Mouse (Mus musculus): ENCODE results near the gene Intu. TPM values are rescaled to one million over a fixed set of nuclear protein-coding genes. Genes with fewer than 3 reads are reported as not detected.

Intu gene
- polyA plus RNA-seq, 1 experiment from 2014 or later, result 2.6 TPM

GRCm38 (mm10) chr3:40685855-40686515 lies 154.9 kb downstream of the Intu start:
- no peaks in the 10 kb centered on the region for H3K36me3 ChIP-seq
- WGBS, result 26% methylated on average over 3 of the region's 3 CpGs

GRCm38 (mm10) chr3:40686836-40687235 lies 155.8 kb downstream of the Intu start:
- no peaks in the 10 kb centered on the region for H3K9me3 ChIP-seq (replicated peaks)
- no peaks in the 10 kb centered on the region for H3K36me3 ChIP-seq
- H3K4me1 ChIP-seq (replicated peaks), result peaks cover 30% of the 10 kb centered on the region
- no peak overlapping the region for H3K9ac ChIP-seq
- no peak; the same call in 1 of the 2 replicates for ATAC-seq (replicated peaks; ENCODE audit: insufficient number of reproducible peaks, insufficient read depth, low FRiP score, low read depth)
- H3K4me3 ChIP-seq, result no peak overlapping the region
- H3K4me2 ChIP-seq, result peak overlapping the region; percentile 6; the same call in 1 of the 2 replicates
- H3K27me3 ChIP-seq, result no peaks in the 10 kb centered on the region
- 24% methylated on average over 9 of the region's 9 CpGs for WGBS
- peak overlapping the region; percentile 45; the same call in 1 of the 2 replicates for H3K27ac ChIP-seq

More at GRCm38 (mm10) chr3:40685855-40686515, 154.9 kb downstream of the Intu start:
- H3K27me3 ChIP-seq, result no peaks in the 10 kb centered on the region
- H3K4me2 ChIP-seq, result no peak overlapping the region
- H3K27ac ChIP-seq, result no peak overlapping the region
- ATAC-seq (replicated peaks; ENCODE audit: insufficient number of reproducible peaks, insufficient read depth, low FRiP score, low read depth), result no peak
- no peak overlapping the region for H3K4me3 ChIP-seq
- peaks cover 31% of the 10 kb centered on the region for H3K4me1 ChIP-seq (replicated peaks)
- no peaks in the 10 kb centered on the region for H3K9me3 ChIP-seq (replicated peaks)
- H3K9ac ChIP-seq, result no peak overlapping the region

- Histone ChIP-seq H3K4me2 (no peak overlapping the region), H3K4me3 (no peak overlapping the region), H3K4me1 (replicated peaks) (peaks cover 24% of the 10 kb centered on the region), H3K9ac (no peak overlapping the region), H3K9me3 (replicated peaks) (no peaks in the 10 kb centered on the region), H3K27ac (no peak overlapping the region), H3K36me3 (no peaks in the 10 kb centered on the region), H3K27me3 (no peaks in the 10 kb centered on the region)
- WGBS, result 65% methylated on average over 3 of the region's 3 CpGs
- ATAC-seq (replicated peaks; ENCODE audit: insufficient number of reproducible peaks, insufficient read depth, low FRiP score, low read depth), result no peak
Measured at GRCm38 (mm10) chr3:40687588-40687987, 156.5 kb downstream of the Intu start.

- Histone ChIP-seq H3K27ac (no peak overlapping the region), H3K4me3 (no peak overlapping the region), H3K4me2 (no peak overlapping the region), H3K27me3 (no peaks in the 10 kb centered on the region), H3K36me3 (no peaks in the 10 kb centered on the region), H3K4me1 (replicated peaks) (peaks cover 21% of the 10 kb centered on the region), H3K9ac (no peak overlapping the region), H3K9me3 (replicated peaks) (no peaks in the 10 kb centered on the region)
- ATAC-seq (replicated peaks; ENCODE audit: insufficient number of reproducible peaks, insufficient read depth, low FRiP score, low read depth), result no peak
- 86% methylated on average over 6 of the region's 6 CpGs for WGBS
Measured at GRCm38 (mm10) chr3:40691566-40691965, 160.5 kb downstream of the Intu start.

GRCm38 (mm10) chr3:40693435-40693834 lies 162.3 kb downstream of the Intu start:
- Histone ChIP-seq H3K4me3 (no peak overlapping the region), H3K27ac (0 out of 2 replicates have a peak overlapping the region, but pooled peaks have one; percentile 4), H3K4me2 (peak overlapping the region; percentile 8; the same call in 1 of the 2 replicates), H3K9me3 (replicated peaks) (no peaks in the 10 kb centered on the region), H3K27me3 (no peaks in the 10 kb centered on the region), H3K4me1 (replicated peaks) (peaks cover 15% of the 10 kb centered on the region), H3K9ac (no peak overlapping the region), H3K36me3 (no peaks in the 10 kb centered on the region)
- ATAC-seq (replicated peaks; ENCODE audit: insufficient number of reproducible peaks, insufficient read depth, low FRiP score, low read depth), result no peak
- 47% methylated on average over 10 of the region's 10 CpGs for WGBS

GRCm38 (mm10) chr3:40693960-40694359 lies 162.9 kb downstream of the Intu start:
- WGBS, result 36% methylated on average over 7 of the region's 7 CpGs
- Histone ChIP-seq H3K27me3 (no peaks in the 10 kb centered on the region), H3K4me2 (0 out of 2 replicates have a peak overlapping the region, but pooled peaks have one; percentile 8), H3K4me1 (replicated peaks) (peaks cover 15% of the 10 kb centered on the region), H3K4me3 (no peak overlapping the region), H3K9me3 (replicated peaks) (no peaks in the 10 kb centered on the region), H3K27ac (0 out of 2 replicates have a peak overlapping the region, but pooled peaks have one; percentile 4), H3K36me3 (no peaks in the 10 kb centered on the region), H3K9ac (no peak overlapping the region)
- ATAC-seq (replicated peaks; ENCODE audit: insufficient number of reproducible peaks, insufficient read depth, low FRiP score, low read depth), result no peak

- whole genome bisulfite sequencing, result 18% methylated on average over 2 of the region's 2 CpGs
- Histone ChIP-seq H3K9me3 (replicated peaks) (no peaks in the 10 kb centered on the region), H3K36me3 (no peaks in the 10 kb centered on the region), H3K9ac (no peak overlapping the region), H3K4me1 (replicated peaks) (peaks cover 15% of the 10 kb centered on the region), H3K27me3 (no peaks in the 10 kb centered on the region), H3K27ac (0 out of 2 replicates have a peak overlapping the region, but pooled peaks have one; percentile 24), H3K4me3 (no peak overlapping the region), H3K4me2 (no peak overlapping the region)
- 0 out of 2 replicates have a peak, but pooled peaks have one; percentile 43 for ATAC-seq (replicated peaks; ENCODE audit: insufficient number of reproducible peaks, insufficient read depth, low FRiP score, low read depth)
Measured at GRCm38 (mm10) chr3:40694438-40694837, 163.4 kb downstream of the Intu start.

GRCm38 (mm10) chr3:40695162-40695561 lies 164.1 kb downstream of the Intu start:
- Histone ChIP-seq H3K36me3 (no peaks in the 10 kb centered on the region), H3K4me1 (replicated peaks) (peaks cover 15% of the 10 kb centered on the region), H3K9me3 (replicated peaks) (no peaks in the 10 kb centered on the region), H3K4me3 (no peak overlapping the region), H3K27me3 (no peaks in the 10 kb centered on the region), H3K27ac (no peak overlapping the region), H3K9ac (no peak overlapping the region), H3K4me2 (no peak overlapping the region)
- WGBS, result 96% methylated on average over 2 of the region's 2 CpGs
- ATAC-seq (replicated peaks; ENCODE audit: insufficient number of reproducible peaks, insufficient read depth, low FRiP score, low read depth), result no peak

GRCm38 (mm10) chr3:40698834-40699233 lies 167.7 kb downstream of the Intu start:
- no peak overlapping the region for H3K4me2 ChIP-seq

GRCm38 (mm10) chr3:40704816-40705430 lies 173.8 kb downstream of the Intu start:
- ATAC-seq (replicated peaks; ENCODE audit: insufficient number of reproducible peaks, insufficient read depth, low FRiP score, low read depth), result no peak
- H3K4me2 ChIP-seq, result no peak overlapping the region
- H3K9me3 ChIP-seq (replicated peaks), result no peaks in the 10 kb centered on the region
- H3K4me1 ChIP-seq (replicated peaks), result no peaks in the 10 kb centered on the region
- no peaks in the 10 kb centered on the region for H3K27me3 ChIP-seq
- H3K9ac ChIP-seq, result no peak overlapping the region
- H3K36me3 ChIP-seq, result no peaks in the 10 kb centered on the region; the same call in 1 of the 2 replicates
- H3K27ac ChIP-seq, result no peak overlapping the region
- no peak overlapping the region for H3K4me3 ChIP-seq
- WGBS, result 66% methylated on average over 5 of the region's 5 CpGs

More at GRCm38 (mm10) chr3:40698834-40699233, 167.7 kb downstream of the Intu start:
- WGBS, result 68% methylated on average over 3 of the region's 3 CpGs
- ATAC-seq (replicated peaks; ENCODE audit: insufficient number of reproducible peaks, insufficient read depth, low FRiP score, low read depth), result no peak
- Histone ChIP-seq H3K36me3 (no peaks in the 10 kb centered on the region; the same call in 1 of the 2 replicates), H3K9me3 (replicated peaks) (no peaks in the 10 kb centered on the region), H3K4me3 (no peak overlapping the region), H3K27me3 (no peaks in the 10 kb centered on the region), H3K27ac (no peak overlapping the region), H3K9ac (no peak overlapping the region), H3K4me1 (replicated peaks) (peaks cover 9% of the 10 kb centered on the region)

GRCm38 (mm10) chr3:40708655-40709054 lies 177.6 kb downstream of the Intu start, which contains the start of gene Slc25a31:
Gene Slc25a31, plus strand, starts transcription at chr3:40708855.
- Histone ChIP-seq H3K27me3 (no peaks in the 10 kb centered on the region), H3K9ac (no peak within 1 kb of the TSS), H3K4me2 (no peak within 1 kb of the TSS), H3K27ac (no peak within 1 kb of the TSS), H3K4me1 (replicated peaks) (no peaks in the 10 kb centered on the region), H3K36me3 (no peaks in the 10 kb centered on the region), H3K4me3 (no peak within 1 kb of the TSS), H3K9me3 (replicated peaks) (no peaks in the 10 kb centered on the region)
- WGBS, result 86% methylated on average over 30 of the region's 30 CpGs
- ATAC-seq (replicated peaks; ENCODE audit: insufficient number of reproducible peaks, insufficient read depth, low FRiP score, low read depth), result no peak
